Mouse (Mus musculus): Measurements from ENCODE around the gene Cnih3.

GRCm38 (mm10) chr1:181319466-181319865 lies 33.0 kb upstream of the Cnih3 start:
- TF ChIP-seq CTCF (IDR thresholded peaks at IDR 0.05) (no peak), POLR2A (IDR thresholded peaks at IDR 0.05; ENCODE audit: insufficient read depth, low read depth, low read length) (no peak), EP300 (IDR thresholded peaks at IDR 0.05; ENCODE audit: insufficient read depth, low read depth, low read length) (no peak)

Measured in heart, adult 2 months (tissue).